Mouse (Mus musculus): Measurements from ENCODE around the gene Hexim2.

Hexim2 gene

GRCm38 (mm10) chr11:103142441-103143182 lies 10.4 kb downstream of the Hexim2 start:
- DNase-seq (ENCODE audit: low spot score) = peak; percentile 60

- DNase-seq (ENCODE audit: low spot score) = no peak
Observed at GRCm38 (mm10) chr11:103144309-103145285, 12.4 kb downstream of the Hexim2 start.

- DNase-seq (ENCODE audit: low spot score) = no peak
Observed at GRCm38 (mm10) chr11:103146386-103146785, 14.2 kb downstream of the Hexim2 start.

- no peak for DNase-seq (ENCODE audit: low spot score)
Observed at GRCm38 (mm10) chr11:103147766-103148165, 15.5 kb downstream of the Hexim2 start.

- no peak for DNase-seq (ENCODE audit: low spot score)
Observed at GRCm38 (mm10) chr11:103149771-103150170, 17.5 kb downstream of the Hexim2 start.

GRCm38 (mm10) chr11:103158621-103159478 lies 26.6 kb downstream of the Hexim2 start:
- DNase-seq (ENCODE audit: low spot score) = peak; percentile 95

- no peak for DNase-seq (ENCODE audit: low spot score)
Observed at GRCm38 (mm10) chr11:103160738-103161137, 28.5 kb downstream of the Hexim2 start.

- DNase-seq (ENCODE audit: low spot score) = no peak
Observed at GRCm38 (mm10) chr11:103161449-103161848, 29.2 kb downstream of the Hexim2 start.

GRCm38 (mm10) chr11:103162132-103162531 lies 29.9 kb downstream of the Hexim2 start:
- no peak for DNase-seq (ENCODE audit: low spot score)

- DNase-seq (ENCODE audit: low spot score) = no peak
Observed at GRCm38 (mm10) chr11:103164391-103164790, 32.2 kb downstream of the Hexim2 start.

GRCm38 (mm10) chr11:103168690-103169390 lies 36.6 kb downstream of the Hexim2 start:
- DNase-seq (ENCODE audit: low spot score) = peak; percentile 81

- no peak for DNase-seq (ENCODE audit: low spot score)
Observed at GRCm38 (mm10) chr11:103169664-103170063, 37.4 kb downstream of the Hexim2 start.

GRCm38 (mm10) chr11:103170111-103170493 lies 37.9 kb downstream of the Hexim2 start:
- no peak for DNase-seq (ENCODE audit: low spot score)

GRCm38 (mm10) chr11:103170494-103171285 lies 38.5 kb downstream of the Hexim2 start, which contains the start of gene Fmnl1:
TSS of gene Fmnl1 (plus strand) at chr11:103171107.
- DNase-seq (ENCODE audit: low spot score) = peak; percentile 53

GRCm38 (mm10) chr11:103171286-103171620 lies 39.0 kb downstream of the Hexim2 start:
- DNase-seq (ENCODE audit: low spot score) = no peak

GRCm38 (mm10) chr11:103171703-103172391 lies 39.6 kb downstream of the Hexim2 start:
- DNase-seq (ENCODE audit: low spot score) = no peak

- DNase-seq (ENCODE audit: low spot score) = no peak
Observed at GRCm38 (mm10) chr11:103172392-103173040, 40.3 kb downstream of the Hexim2 start.

- DNase-seq (ENCODE audit: low spot score) = no peak
Observed at GRCm38 (mm10) chr11:103173041-103173770, 41.0 kb downstream of the Hexim2 start.

Data from retina, embryonic 14.5 days (tissue).